Mouse (Mus musculus): ENCODE data around the gene Ctsj.

GRCm38 (mm10) chr13:61040531-61040930 is 34.8 kb upstream of the Ctsj start, which contains the start of gene Ctsq:
- TF ChIP-seq FLI1 (IDR thresholded peaks at IDR 0.05; ENCODE audit: low read length) (no peak), GATA1 (IDR thresholded peaks at IDR 0.05; ENCODE audit: borderline replicate concordance, low read length) (no peak)
